Mouse (Mus musculus) limb, embryonic 10.5 days (tissue): ENCODE data around the gene Zfp981. TPM values are rescaled to one million over a fixed set of nuclear protein-coding genes. Genes with fewer than 3 reads are reported as not detected.
"Not testable (repeated sequence)": the region's sequence is repeated elsewhere in the genome, so short reads cannot be mapped to it uniquely, and the experiment has no call there.

Experiments
- DNase-seq: peaks from one replicate; pipeline ENCODE4 v3.0.0-alpha.2; 2017; ENCODE audit warnings: low spot score
- H3K27ac ChIP-seq: fragments of 300-500 bp; sonication (generic); 2 replicates; pipeline ENCODE4 v1.5.1; 2016; ENCODE audit warnings: mild to moderate bottlenecking
- H3K27me3 ChIP-seq: fragments of 300-500 bp; sonication (generic); 2 replicates; pipeline ENCODE4 v1.6.1; 2016; ENCODE audit warnings: low read depth, mild to moderate bottlenecking; ENCODE audit not compliant: poor library complexity, severe bottlenecking
- H3K36me3 ChIP-seq: fragments of 300-500 bp; sonication (generic); 2 replicates; pipeline ENCODE4 v1.6.1; 2016; ENCODE audit warnings: mild to moderate bottlenecking, moderate library complexity
- H3K4me1 ChIP-seq: fragments of 300-500 bp; sonication (generic); 2 replicates; pipeline ENCODE4 v1.6.1; 2016
- H3K4me3 ChIP-seq: fragments of 300-500 bp; sonication (generic); 2 replicates; pipeline ENCODE4 v1.5.1; 2016; ENCODE audit warnings: mild to moderate bottlenecking, moderate library complexity
- H3K9me3 ChIP-seq: fragments of 300-500 bp; sonication (generic); replicated peaks from 2 replicates; pipeline ENCODE4 v1.6.1; 2016; ENCODE audit warnings: mild to moderate bottlenecking
- WGBS: fragments of 180-500 bp; shearing (Covaris S2); methylation state at CpG from one replicate; pipeline ENCODE4 v1.1.7; 2016; 5-methylcytosine and 5-hydroxymethylcytosine counted together
- polyA plus RNA-seq: library from polyadenylated mRNA; unstranded; fragments of >200 nt; fragmentation: Nextera tagmentation; extraction: Ambion mirVana; gene quantifications from 2 replicates; pipeline ENCODE4 v1.2.1, GENCODE M21; 2016

Zfp981 gene
- polyA plus RNA-seq, 1 experiment from 2014 or later = 0.09 TPM

GRCm38 (mm10) chr4:146474716-146475676, 26.8 kb upstream of the Zfp981 start:
- H3K4me1 ChIP-seq, H3K36me3 ChIP-seq, H3K27ac ChIP-seq, H3K27me3 ChIP-seq, H3K4me3 ChIP-seq: not testable (repeated sequence)
- WGBS = 53% methylated on average over 78 of the region's 94 CpGs
- peaks cover 28% of the 10 kb centered on the region for H3K9me3 ChIP-seq
- peak; percentile 29 for DNase-seq

- H3K4me1 ChIP-seq, H3K36me3 ChIP-seq, DNase-seq, H3K4me3 ChIP-seq, H3K27me3 ChIP-seq, H3K27ac ChIP-seq: not testable (repeated sequence)
- H3K9me3 ChIP-seq = peaks cover 35% of the 10 kb centered on the region
- 98% methylated on average over 2 of the region's 2 CpGs for WGBS
These were observed 25.6 kb upstream of the Zfp981 start for GRCm38 (mm10) chr4:146476260-146476659.

- 90% methylated on average over 3 of the region's 3 CpGs for WGBS
- not testable (repeated sequence) for H3K4me3 ChIP-seq, H3K4me1 ChIP-seq, H3K27ac ChIP-seq, H3K27me3 ChIP-seq, H3K36me3 ChIP-seq
- H3K9me3 ChIP-seq = peaks cover 40% of the 10 kb centered on the region
- DNase-seq = peak; percentile 31
These were observed 24.9 kb upstream of the Zfp981 start for GRCm38 (mm10) chr4:146476959-146477358.

- peak; percentile 35 for DNase-seq
- not testable (repeated sequence) for H3K27me3 ChIP-seq, H3K4me1 ChIP-seq, H3K27ac ChIP-seq, H3K36me3 ChIP-seq, H3K4me3 ChIP-seq
- 76% methylated on average over 6 of the region's 6 CpGs for WGBS
- peaks cover 63% of the 10 kb centered on the region for H3K9me3 ChIP-seq
These were observed 21.3 kb upstream of the Zfp981 start for GRCm38 (mm10) chr4:146480376-146481096.

- not testable (repeated sequence) for H3K36me3 ChIP-seq
- H3K9me3 ChIP-seq = peaks cover 57% of the 10 kb centered on the region
These were observed 19.3 kb upstream of the Zfp981 start for GRCm38 (mm10) chr4:146482546-146482945.

GRCm38 (mm10) chr4:146483571-146484280, 18.1 kb upstream of the Zfp981 start:
- H3K4me1 ChIP-seq, DNase-seq, H3K36me3 ChIP-seq, H3K27ac ChIP-seq, H3K4me3 ChIP-seq, H3K27me3 ChIP-seq: not testable (repeated sequence)
- WGBS = 78% methylated on average over 13 of the region's 13 CpGs
- H3K9me3 ChIP-seq = peaks cover 53% of the 10 kb centered on the region

More at GRCm38 (mm10) chr4:146482546-146482945, 19.3 kb upstream of the Zfp981 start:
- WGBS = 90% methylated on average over 10 of the region's 10 CpGs
- H3K27me3 ChIP-seq, H3K27ac ChIP-seq, H3K4me3 ChIP-seq, DNase-seq, H3K4me1 ChIP-seq: not testable (repeated sequence)

GRCm38 (mm10) chr4:146484676-146485075, 17.2 kb upstream of the Zfp981 start:
- not testable (repeated sequence) for H3K4me3 ChIP-seq, H3K4me1 ChIP-seq, H3K27me3 ChIP-seq, H3K27ac ChIP-seq, DNase-seq, H3K36me3 ChIP-seq
- peaks cover 54% of the 10 kb centered on the region for H3K9me3 ChIP-seq

GRCm38 (mm10) chr4:146485183-146485939, 16.5 kb upstream of the Zfp981 start:
- not testable (repeated sequence) for H3K4me1 ChIP-seq, H3K27me3 ChIP-seq, H3K4me3 ChIP-seq, H3K36me3 ChIP-seq, H3K27ac ChIP-seq, DNase-seq
- peaks cover 52% of the 10 kb centered on the region for H3K9me3 ChIP-seq
- 76% methylated on average over 6 of the region's 6 CpGs for WGBS

- WGBS = 87% methylated on average over 1 of the region's 1 CpGs
- H3K36me3 ChIP-seq, H3K27ac ChIP-seq, H3K4me3 ChIP-seq, DNase-seq, H3K4me1 ChIP-seq, H3K27me3 ChIP-seq: not testable (repeated sequence)
- H3K9me3 ChIP-seq = peaks cover 46% of the 10 kb centered on the region
These were observed 15.1 kb upstream of the Zfp981 start for GRCm38 (mm10) chr4:146486753-146487152.

GRCm38 (mm10) chr4:146489196-146489595, 12.6 kb upstream of the Zfp981 start:
- not testable (repeated sequence) for H3K36me3 ChIP-seq, H3K4me1 ChIP-seq, H3K4me3 ChIP-seq, H3K27me3 ChIP-seq, DNase-seq, H3K27ac ChIP-seq
- peaks cover 49% of the 10 kb centered on the region for H3K9me3 ChIP-seq
- whole genome bisulfite sequencing = 80% methylated on average over 4 of the region's 4 CpGs

GRCm38 (mm10) chr4:146491993-146492392, 9.8 kb upstream of the Zfp981 start:
- H3K4me1 ChIP-seq, DNase-seq, H3K27ac ChIP-seq, H3K36me3 ChIP-seq, H3K4me3 ChIP-seq, H3K27me3 ChIP-seq: not testable (repeated sequence)
- WGBS = 89% methylated on average over 1 of the region's 1 CpGs
- peaks cover 41% of the 10 kb centered on the region for H3K9me3 ChIP-seq

GRCm38 (mm10) chr4:146492439-146492838, 9.4 kb upstream of the Zfp981 start:
- Histone ChIP-seq H3K36me3 (no peaks in the 10 kb centered on the region), H3K9me3 (peaks cover 42% of the 10 kb centered on the region), H3K4me1 (no peaks in the 10 kb centered on the region), H3K27ac (no peak overlapping the region), H3K27me3 (no peaks in the 10 kb centered on the region), H3K4me3 (no peak overlapping the region)
- DNase-seq = no peak
